Mouse (Mus musculus): Measurements from ENCODE around the gene Srrm4.

GRCm38 (mm10) chr5:116545746-116546145 lies 45.9 kb downstream of the Srrm4 start:
- TF ChIP-seq CTCF (IDR thresholded peaks at IDR 0.05; ENCODE audit: insufficient read depth, low read depth, low read length) (no peak), POLR2A (IDR thresholded peaks at IDR 0.05; ENCODE audit: insufficient read depth, low read depth, low read length) (no peak)
